8 mouse cellular contexts compared by ENCODE assay signal in the genomic region with DNA sequence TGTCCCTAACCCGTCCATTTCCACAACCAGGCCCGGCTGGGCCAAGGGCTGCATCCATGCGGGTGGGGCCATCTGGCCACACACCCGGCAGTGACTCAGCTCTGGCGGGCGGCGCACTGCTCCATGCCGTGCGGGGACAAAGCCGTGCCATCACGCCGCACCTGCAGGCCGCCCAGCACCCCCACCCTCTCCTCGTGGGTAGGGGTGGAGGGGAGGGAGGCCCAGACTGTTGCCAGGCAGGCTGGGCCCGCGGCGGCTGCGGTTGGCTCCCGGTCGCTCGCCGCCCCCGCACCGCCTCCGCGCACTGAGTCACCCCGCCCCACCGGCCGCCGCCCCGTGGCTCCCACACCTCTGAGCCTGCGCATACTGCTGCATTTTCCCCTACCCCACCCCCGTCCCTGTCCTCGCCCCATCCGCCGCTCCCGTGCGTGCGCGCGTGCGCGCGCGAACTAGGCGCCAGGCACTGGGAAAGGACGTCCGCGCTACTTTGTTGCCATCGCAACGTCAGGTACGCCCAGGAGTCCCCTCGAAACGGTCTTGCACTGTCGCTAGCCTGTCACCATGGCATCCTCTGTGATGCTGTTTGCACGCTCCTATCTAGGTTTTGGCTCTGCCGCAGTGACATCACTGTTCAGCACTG.
DNase-seq lines count a peak whose midpoint lies in the region; ATAC-seq lines count a peak whose summit lies in the region.

No protein-coding gene starts in this region.

- H3K36me3 ChIP-seq in hindbrain, embryonic 16.5 days (ENCODE audit: control insufficient read depth, insufficient read depth, low read length), result no peaks in the 10 kb centered on the region

- H3K9me3 ChIP-seq in hindbrain, embryonic 16.5 days (ENCODE audit: control insufficient read depth, low read length), result no peaks in the 10 kb centered on the region

- H3K4me1 ChIP-seq in hindbrain, embryonic 16.5 days (ENCODE audit: control insufficient read depth, insufficient read depth, low read depth, low read length), result peaks cover 17% of the 10 kb centered on the region

- H3K4me3 ChIP-seq in hindbrain, embryonic 16.5 days (ENCODE audit: low read length), result peak overlapping the region; percentile 49

- under 1% methylated on average over 49 of the region's 57 CpGs for WGBS in hindbrain, embryonic 16.5 days

- ATAC-seq in hindbrain, embryonic 16.5 days, result peak; percentile 97

- H3K27ac ChIP-seq in hindbrain, embryonic 16.5 days (ENCODE audit: low read depth, low read length), result peak overlapping the region; percentile 95

- H3K27me3 ChIP-seq in hindbrain, embryonic 16.5 days (replicated peaks; ENCODE audit: control insufficient read depth, insufficient read depth, low read length), result no peaks in the 10 kb centered on the region

- peak; percentile 97 for DNase-seq in T-cell, adult 2 months (ENCODE audit: low spot score)
- peak; percentile 99 for DNase-seq in cerebellum, postnatal 14 days
- DNase-seq in gastrocnemius, adult 18-20 months (ENCODE audit: low spot score), result peak; percentile 87
- DNase-seq in left cerebral cortex, adult 11 months (ENCODE audit: low spot score), result peak; percentile 85
- DNase-seq in lung, postnatal 36 days, result peak; percentile 93
- peak; percentile 92 for DNase-seq in retina, postnatal 1 day
- DNase-seq in thymus, postnatal 4 days, result peak; percentile 95

- peak overlapping the region; percentile 74 for H3K4me2 ChIP-seq in hindbrain, embryonic 16.5 days (ENCODE audit: low read length)

- peak overlapping the region; percentile 83 for H3K9ac ChIP-seq in hindbrain, embryonic 16.5 days (ENCODE audit: low read depth, low read length)

Comparison
In these comparisons a context has a peak if more than half of its experiments do, and no peak if none do; other contexts are left out.
1. Peak in every context shown above with its lines: DNase-seq, ATAC-seq, H3K4me3 ChIP-seq and H3K27ac ChIP-seq.